Mouse (Mus musculus): ENCODE results near the gene Kcnab1.

GRCm38 (mm10) chr3:65416571-65416970 is 307.4 kb downstream of the Kcnab1 start:
- TF ChIP-seq POLR2A (IDR thresholded peaks at IDR 0.05; ENCODE audit: borderline replicate concordance, low read depth, low read length) = no peak
- no peak for TF ChIP-seq CTCF (IDR thresholded peaks at IDR 0.05; ENCODE audit: low read depth, low read length)

Measured in bone marrow macrophage, adult 2 months (primary cell).